Mouse (Mus musculus) lung, postnatal 0 days (tissue): ENCODE results near the gene Ptges3. TPM values are rescaled to one million over a fixed set of nuclear protein-coding genes. Genes with fewer than 3 reads are reported as not detected.

Experiments used
- ATAC-seq: fragments of 200-750 bp; cut with Nextera tagmentation; 2 replicates; pipeline ENCODE4 v1.8.0; 2017; ENCODE audit warnings: moderate library complexity
- DNase-seq: peaks from one replicate; pipeline ENCODE4 v3.0.0-alpha.2; 2016; ENCODE audit warnings: low spot score
- H3K27ac ChIP-seq: fragments of 300-500 bp; sonication (generic); 2 replicates; pipeline ENCODE4 v1.5.1; 2014; ENCODE audit warnings: antibody characterized with exemption, mild to moderate bottlenecking, low read length, mixed read lengths
- H3K27me3 ChIP-seq: fragments of 300-500 bp; sonication (generic); replicated peaks from 2 replicates; pipeline ENCODE4 v1.6.1; 2014; ENCODE audit warnings: low read length, mixed read lengths; ENCODE audit not compliant: insufficient read depth
- H3K36me3 ChIP-seq: fragments of 300-500 bp; sonication (generic); 2 replicates; pipeline ENCODE4 v1.6.1; 2014; ENCODE audit warnings: low read length, mixed read lengths; ENCODE audit not compliant: insufficient read depth
- H3K4me1 ChIP-seq: fragments of 300-500 bp; sonication (generic); 2 replicates; pipeline ENCODE4 v1.6.1; 2014; ENCODE audit warnings: antibody characterized with exemption, low read depth, low read length, mixed read lengths; ENCODE audit not compliant: insufficient read depth
- H3K4me2 ChIP-seq: fragments of 300-500 bp; sonication (generic); replicated peaks from 2 replicates; pipeline ENCODE4 v1.6.1; 2014; ENCODE audit warnings: low read depth, mild to moderate bottlenecking, low read length, moderate library complexity, mixed read lengths
- H3K4me3 ChIP-seq: fragments of 300-500 bp; sonication (generic); 2 replicates; pipeline ENCODE4 v1.5.1; 2014; ENCODE audit warnings: low read depth, low read length
- H3K9ac ChIP-seq: fragments of 300-500 bp; sonication (generic); replicated peaks from 2 replicates; pipeline ENCODE4 v1.6.1; 2014; ENCODE audit warnings: low read depth, mild to moderate bottlenecking
- H3K9me3 ChIP-seq: fragments of 300-500 bp; sonication (generic); 2 replicates; pipeline ENCODE4 v1.6.1; 2016; ENCODE audit warnings: low read length, mixed read lengths
- CTCF ChIP-seq: IDR thresholded peaks from 2 replicates; pipeline ENCODE4 v1.5.1; 2016; ENCODE audit warnings: antibody characterized with exemption, mild to moderate bottlenecking
- EP300 ChIP-seq: IDR thresholded peaks from 2 replicates; pipeline ENCODE4 v1.6.1; 2016; ENCODE audit warnings: antibody characterized with exemption, mild to moderate bottlenecking, control low read depth
- WGBS: fragments of 180-500 bp; shearing (Covaris S2); extraction: QIAGEN DNeasy Blood & Tissue Kit; methylation state at CpG from one replicate; pipeline ENCODE4 v1.1.7; 2014; 5-methylcytosine and 5-hydroxymethylcytosine counted together
- microRNA counts: library from miRNA; unstranded; fragments of <30 nt; microRNA quantifications from one replicate; lab custom pipeline; 2015
- microRNA-seq: library from miRNA; unstranded; fragments of <30 nt; microRNA quantifications from one replicate; pipeline ENCODE4, GENCODE M21; 2016
- polyA plus RNA-seq: library from polyadenylated mRNA; unstranded; fragments of >200 nt; fragmentation: Nextera tagmentation; extraction: Ambion mirVana; gene quantifications from 2 replicates; pipeline ENCODE4 v1.2.1, GENCODE M21; 2015

Ptges3 gene
- polyA plus RNA-seq, 1 experiment from 2014 or later = 239 TPM

DNA sequence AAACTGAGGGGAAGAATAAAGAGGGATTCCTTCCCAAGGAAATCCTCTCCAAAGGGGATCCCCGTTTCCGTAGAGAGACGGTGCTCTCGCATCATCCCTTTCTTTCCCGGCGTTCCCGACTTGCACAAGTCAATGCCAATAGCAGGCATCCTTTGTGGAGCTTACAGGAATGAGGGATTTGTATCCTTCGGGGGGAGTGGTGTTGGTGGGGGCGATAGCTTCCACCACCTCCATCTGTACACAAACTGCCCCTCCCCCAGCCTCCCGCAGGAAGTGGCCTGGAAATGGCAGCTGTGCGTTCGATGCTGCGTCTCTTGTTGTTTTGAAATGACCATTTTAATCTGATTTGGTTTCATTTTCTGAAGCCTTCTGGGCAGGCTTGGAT lies 38.8 kb downstream of the Ptges3 start:
- H3K4me3 ChIP-seq = peak overlapping the region; percentile 97
- H3K4me1 ChIP-seq = peaks cover 12% of the 10 kb centered on the region; the same call in 1 of the 2 replicates
- TF ChIP-seq CTCF (no peak), EP300 (0 out of 2 replicates have a peak, but pooled peaks have one; percentile 26)
- ATAC-seq = no peak
- peak overlapping the region; percentile 74 for H3K4me2 ChIP-seq
- H3K9ac ChIP-seq = peak overlapping the region; percentile 94
- H3K27ac ChIP-seq = peak overlapping the region; percentile 88
- DNase-seq = peak; percentile 76
- under 1% methylated on average over 13 of the region's 13 CpGs for WGBS
- no peaks in the 10 kb centered on the region for H3K27me3 ChIP-seq
- H3K9me3 ChIP-seq = no peaks in the 10 kb centered on the region
- H3K36me3 ChIP-seq = no peaks in the 10 kb centered on the region

DNA sequence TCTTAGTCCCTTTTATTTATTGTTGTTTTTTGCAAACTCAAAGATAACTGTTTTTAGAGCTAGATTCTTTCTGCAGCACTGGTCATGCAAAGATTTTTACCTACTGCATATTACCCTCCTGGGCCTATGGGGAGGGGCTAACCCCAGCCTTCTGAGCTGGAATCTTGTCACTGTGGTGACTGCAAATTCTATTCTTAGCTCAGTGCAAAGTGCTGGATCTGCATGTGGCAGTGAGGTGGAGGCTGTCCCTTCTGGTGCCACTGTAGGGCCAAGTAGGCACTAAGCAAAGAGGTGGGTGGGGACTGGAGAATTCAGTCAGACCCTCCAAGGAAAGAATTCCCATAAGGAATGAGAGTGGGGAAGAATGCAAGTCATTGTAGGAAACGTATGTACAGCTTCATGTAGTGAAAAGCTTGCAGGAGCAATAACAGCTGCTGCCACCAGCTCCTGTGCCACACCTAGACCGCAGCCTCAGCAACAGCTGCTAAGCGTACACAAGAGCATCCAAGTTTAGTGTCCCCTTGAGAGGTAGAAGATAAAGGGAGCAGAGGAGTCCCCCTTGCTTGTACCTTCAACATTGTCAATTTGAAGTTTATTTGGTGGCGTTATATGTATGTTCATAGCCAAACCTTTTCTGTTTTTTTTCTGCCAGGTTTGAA lies 51.5 kb downstream of the Ptges3 start:
- Histone ChIP-seq H3K27ac (no peak overlapping the region), H3K9me3 (no peaks in the 10 kb centered on the region), H3K36me3 (peaks cover 31% of the 10 kb centered on the region), H3K4me2 (no peak overlapping the region), H3K4me3 (no peak overlapping the region), H3K4me1 (no peaks in the 10 kb centered on the region), H3K9ac (no peak overlapping the region), H3K27me3 (no peaks in the 10 kb centered on the region)
- WGBS = 80% methylated on average over 4 of the region's 4 CpGs
- TF ChIP-seq EP300 (no peak), CTCF (no peak)
- ATAC-seq = no peak
- no peak for DNase-seq

DNA sequence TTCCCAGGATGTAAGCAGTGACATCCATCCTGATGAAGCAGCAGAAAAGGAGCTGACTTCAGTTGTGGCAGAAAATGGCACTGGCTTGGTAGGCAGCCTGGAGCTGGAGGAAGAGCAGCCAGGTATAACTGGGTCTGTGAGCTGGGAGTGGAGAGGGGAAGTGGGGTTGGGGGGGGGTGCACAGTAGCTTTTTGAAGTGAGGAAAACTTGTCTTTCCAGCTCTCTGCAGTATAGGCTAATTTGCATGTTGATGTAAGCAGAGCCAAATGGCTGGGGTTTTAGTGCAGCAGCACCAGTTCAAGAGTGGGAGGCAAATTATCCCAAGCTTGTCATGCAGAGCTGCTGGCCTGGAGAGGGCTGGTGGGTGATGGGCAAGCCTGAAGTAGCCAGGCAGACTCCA lies 52.5 kb downstream of the Ptges3 start:
- TF ChIP-seq CTCF (no peak), EP300 (no peak)
- Histone ChIP-seq H3K4me3 (no peak overlapping the region), H3K9ac (no peak overlapping the region), H3K27me3 (no peaks in the 10 kb centered on the region), H3K36me3 (peaks cover 35% of the 10 kb centered on the region), H3K9me3 (no peaks in the 10 kb centered on the region), H3K4me1 (no peaks in the 10 kb centered on the region), H3K27ac (no peak overlapping the region), H3K4me2 (no peak overlapping the region)
- ATAC-seq (no peak), DNase-seq (no peak)

DNA sequence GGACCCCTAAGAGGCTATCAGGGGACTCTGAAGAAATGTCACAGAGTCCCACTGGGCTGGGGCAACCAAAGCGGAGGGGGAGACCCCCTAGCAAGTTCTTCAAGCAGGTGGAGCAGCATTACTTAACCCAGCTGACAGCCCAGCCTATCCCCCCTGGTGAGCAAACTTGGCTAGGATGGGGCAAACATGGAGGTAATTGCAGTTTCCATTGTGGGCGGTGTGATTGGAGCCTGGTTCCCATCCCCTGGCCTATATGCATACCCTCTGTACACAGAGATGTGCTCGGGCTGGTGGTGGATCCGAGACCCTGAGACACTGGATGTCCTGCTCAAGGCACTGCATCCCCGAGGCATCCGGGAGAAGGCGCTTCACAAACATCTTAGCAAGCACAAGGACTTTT lies 65.1 kb downstream of the Ptges3 start:
- ATAC-seq (no peak), DNase-seq (no peak)
- Histone ChIP-seq H3K4me1 (no peaks in the 10 kb centered on the region), H3K4me2 (no peak overlapping the region), H3K27ac (no peak overlapping the region), H3K4me3 (no peak overlapping the region), H3K9ac (no peak overlapping the region), H3K36me3 (peaks cover 79% of the 10 kb centered on the region), H3K27me3 (no peaks in the 10 kb centered on the region), H3K9me3 (no peaks in the 10 kb centered on the region)
- no peak for TF ChIP-seq EP300
- TF ChIP-seq CTCF = no peak
- 94% methylated on average over 7 of the region's 7 CpGs for WGBS

DNA sequence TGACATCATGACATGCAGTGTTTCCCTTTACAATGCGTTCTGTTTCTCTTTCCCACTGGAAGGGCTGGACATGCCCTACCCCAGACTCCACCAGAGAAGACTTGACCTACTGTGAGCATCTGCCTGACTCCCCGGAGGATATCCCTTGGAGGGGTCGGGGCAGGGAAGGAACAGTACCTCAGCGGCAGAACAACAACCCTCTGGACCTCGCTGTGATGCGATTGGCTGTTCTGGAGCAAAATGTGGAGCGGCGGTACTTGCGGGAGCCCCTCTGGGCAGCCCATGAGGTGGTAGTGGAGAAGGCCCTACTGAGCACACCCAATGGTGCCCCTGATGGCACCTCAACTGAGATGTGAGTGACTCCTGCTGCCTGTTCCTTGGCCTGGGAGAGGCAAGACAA lies 66.1 kb downstream of the Ptges3 start:
- no peak overlapping the region for H3K4me2 ChIP-seq
- H3K4me1 ChIP-seq = no peaks in the 10 kb centered on the region
- H3K27me3 ChIP-seq = no peaks in the 10 kb centered on the region
- no peak for ATAC-seq
- no peak for TF ChIP-seq EP300
- no peak for TF ChIP-seq CTCF
- no peak overlapping the region for H3K4me3 ChIP-seq
- 92% methylated on average over 9 of the region's 9 CpGs for WGBS
- H3K9me3 ChIP-seq = no peaks in the 10 kb centered on the region
- H3K36me3 ChIP-seq = peaks cover 70% of the 10 kb centered on the region
- no peak overlapping the region for H3K27ac ChIP-seq
- DNase-seq = no peak
- no peak overlapping the region for H3K9ac ChIP-seq

DNA sequence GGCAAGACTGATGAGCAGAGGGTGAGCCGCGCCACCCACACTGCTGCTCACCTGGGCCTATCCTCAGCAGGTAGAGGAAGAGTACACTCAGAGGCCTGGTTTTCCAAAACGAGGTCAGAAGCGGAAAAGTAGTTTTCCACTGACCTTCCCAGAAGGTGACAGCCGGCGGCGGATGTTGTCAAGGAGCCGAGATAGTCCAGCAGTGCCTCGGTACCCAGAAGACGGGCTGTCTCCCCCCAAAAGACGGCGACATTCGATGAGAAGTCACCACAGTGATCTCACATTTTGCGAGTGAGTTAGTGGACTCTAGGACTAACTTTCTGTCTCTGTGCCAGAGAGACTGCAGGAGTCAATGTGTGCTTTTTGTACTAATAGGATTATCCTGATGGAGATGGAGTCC lies 67.2 kb downstream of the Ptges3 start:
- H3K9me3 ChIP-seq = no peaks in the 10 kb centered on the region
- H3K4me1 ChIP-seq = no peaks in the 10 kb centered on the region
- no peak overlapping the region for H3K4me3 ChIP-seq
- WGBS = 87% methylated on average over 14 of the region's 14 CpGs
- H3K4me2 ChIP-seq = no peak overlapping the region
- no peak overlapping the region for H3K9ac ChIP-seq
- no peaks in the 10 kb centered on the region for H3K27me3 ChIP-seq
- TF ChIP-seq CTCF (no peak), EP300 (no peak)
- peaks cover 68% of the 10 kb centered on the region for H3K36me3 ChIP-seq
- no peak overlapping the region for H3K27ac ChIP-seq
- ATAC-seq = no peak
- no peak for DNase-seq

MicroRNA genes within 50 kb of the gene (microRNA counts, 519-probe panel; counts per million panel counts)
- not detected for microRNA mmu-miR-677 (lab: Ali Mortazavi, UCI)

Small RNA genes within 50 kb of the gene (microRNA-seq; reads per million reads assigned to microRNA genes)
- 14.7 reads per million, percentile 27 among the genes with 10 or more reads in this experiment for gene Mir677

Other genes with a start within 250 kb of the Ptges3 start
- not detected in 2 replicates for gene Rdh19, start 209.0 kb upstream of the Ptges3 start, polyA plus RNA-seq
- gene Rdh16f2, start 192.5 kb upstream of the Ptges3 start, polyA plus RNA-seq = not detected in 2 replicates
- not detected in 2 replicates for gene Rdh7, start 170.1 kb upstream of the Ptges3 start, polyA plus RNA-seq
- gene Sdr9c7, start 160.4 kb upstream of the Ptges3 start, polyA plus RNA-seq = not detected in 2 replicates
- not detected in 2 replicates for gene Hsd17b6, start 51.3 kb upstream of the Ptges3 start, polyA plus RNA-seq
- 9.3 and 9.5 TPM in 2 replicates for gene Prim1, start 43.8 kb upstream of the Ptges3 start, polyA plus RNA-seq
- gene Naca, start 23.4 kb upstream of the Ptges3 start, polyA plus RNA-seq = 445 and 456 TPM in 2 replicates
- gene Atp5b, start 24.3 kb downstream of the Ptges3 start, polyA plus RNA-seq = 1,155 and 1,171 TPM in 2 replicates
- 11.2 and 11.4 TPM in 2 replicates for gene Baz2a, start 32.6 kb downstream of the Ptges3 start, polyA plus RNA-seq
- gene Rbms2, start 121.3 kb downstream of the Ptges3 start, polyA plus RNA-seq = 26.4 and 28.3 TPM in 2 replicates
- 0.82 and 0.92 TPM in 2 replicates for gene Gls2, start 135.5 kb downstream of the Ptges3 start, polyA plus RNA-seq
- gene Spryd4, start 152.9 kb downstream of the Ptges3 start, polyA plus RNA-seq = 16.0 and 16.9 TPM in 2 replicates
- not detected in 2 replicates for gene Mip, start 166.9 kb downstream of the Ptges3 start, polyA plus RNA-seq
- 11.2 and 14.5 TPM in 2 replicates for gene Timeless, start 173.1 kb downstream of the Ptges3 start, polyA plus RNA-seq
- not detected in 2 replicates for gene Apon, start 195.1 kb downstream of the Ptges3 start, polyA plus RNA-seq
- gene Apof, start 209.7 kb downstream of the Ptges3 start, polyA plus RNA-seq = not detected in 2 replicates
- 11.8 and 13.4 TPM in 2 replicates for gene Stat2, start 211.6 kb downstream of the Ptges3 start, polyA plus RNA-seq
- 0.30 and 0.32 TPM in 2 replicates for gene Il23a, start 239.8 kb downstream of the Ptges3 start, polyA plus RNA-seq
- gene Pan2, start 244.4 kb downstream of the Ptges3 start, polyA plus RNA-seq = 19.0 and 20.2 TPM in 2 replicates